Mouse (Mus musculus) granulocyte monocyte progenitor cell, adult 5-6 weeks (primary cell): ENCODE data around the gene Odf3. TPM values are rescaled to one million over a fixed set of nuclear protein-coding genes. Genes with fewer than 3 reads are reported as not detected.

ENCODE experiments used
- ATAC-seq: replicated peaks from 2 replicates; pipeline ENCODE4 v1.8.0; 2016; ENCODE audit warnings: mild to moderate bottlenecking, moderate TSS enrichment, inconsistent platforms; ENCODE audit not compliant: poor library complexity, severe bottlenecking
- total RNA-seq, 2 experiments: library from RNA; stranded (forward) in 1 of 2; stranded (reverse) in 1 of 2; fragments of 200-712, 200-1000 nt in 1 of 2; fragments of >200 nt in 1 of 2; fragmentation: Nextera tagmentation in 1 of 2; gene quantifications; 2 replicates each; pipeline ENCODE4 v1.2.3; 2014 to 2017

The Odf3 gene
- total RNA-seq (2014; fragmentation: Nextera tagmentation) (not detected in 2 replicates), total RNA-seq (2017) (not detected in 2 replicates)

GRCm38 (mm10) chr7:140847755-140848580 is at the start of gene Odf3:
Gene Odf3 (plus strand): TSS chr7:140847805.
- no peak for ATAC-seq

GRCm38 (mm10) chr7:140798212-140798611 is 49.4 kb upstream of the Odf3 start:
- ATAC-seq, result no peak

DNA sequence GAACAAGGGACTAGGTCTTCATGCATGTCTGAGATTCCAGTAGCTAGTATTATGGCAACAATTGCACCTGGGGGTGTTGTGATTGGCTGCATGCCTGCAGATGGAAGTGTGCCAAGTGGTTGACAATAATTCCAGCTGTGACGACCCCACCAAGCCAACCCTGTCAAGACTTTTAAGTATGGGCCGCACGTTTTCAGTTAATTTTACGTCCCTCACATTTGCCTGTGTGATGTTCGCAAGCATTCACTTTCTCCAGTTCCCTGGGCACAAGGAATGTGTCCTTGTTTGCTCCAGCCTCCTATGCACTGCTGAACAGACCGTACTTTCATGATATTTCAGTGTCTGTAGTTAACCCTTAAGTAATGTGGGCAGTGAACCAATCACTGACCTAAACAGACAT is 45.0 kb upstream of the Odf3 start:
- no peak for ATAC-seq

GRCm38 (mm10) chr7:140805704-140806103 is 41.9 kb upstream of the Odf3 start:
- peak; percentile 97 for ATAC-seq

DNA sequence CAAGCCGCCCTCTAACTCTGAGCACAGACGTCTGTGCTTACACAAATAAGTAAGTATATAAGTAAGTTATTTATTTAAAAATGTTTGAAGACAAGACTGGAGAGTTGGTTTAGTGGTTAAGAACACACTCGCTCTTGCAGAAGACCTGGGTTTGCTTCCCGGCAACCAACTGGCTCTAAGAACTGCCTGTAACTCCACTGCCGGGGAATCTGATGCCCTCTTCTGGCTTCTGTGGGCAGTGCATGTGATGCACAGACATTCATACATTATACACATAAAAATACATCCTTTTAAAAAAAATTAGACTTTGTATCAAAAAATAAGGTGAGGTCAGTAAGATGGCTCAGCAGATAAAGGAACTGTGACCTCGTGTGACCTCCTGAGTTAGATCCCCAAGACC is 37.1 kb upstream of the Odf3 start:
- 0 out of 2 replicates have a peak, but pooled peaks have one; percentile 40 for ATAC-seq

DNA sequence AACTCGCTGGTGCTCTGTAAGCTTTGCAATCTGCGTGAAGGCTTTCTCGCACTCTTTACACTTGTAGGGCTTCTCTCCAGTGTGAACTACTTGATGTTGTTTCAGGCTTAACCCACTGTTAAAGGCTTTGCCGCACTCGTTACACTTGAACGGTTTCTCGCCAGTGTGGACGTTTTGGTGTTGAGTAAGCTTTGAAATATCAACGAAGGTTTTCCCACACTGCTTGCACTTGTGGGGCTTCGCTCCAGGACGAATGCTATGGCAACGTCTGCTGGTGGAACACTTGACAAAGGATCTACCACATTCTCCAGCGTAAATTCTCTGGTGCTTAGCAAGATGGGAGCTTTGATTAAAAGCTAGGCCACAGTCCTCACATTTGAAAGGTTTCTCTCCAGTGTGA is 35.9 kb upstream of the Odf3 start:
- no peak for ATAC-seq

DNA sequence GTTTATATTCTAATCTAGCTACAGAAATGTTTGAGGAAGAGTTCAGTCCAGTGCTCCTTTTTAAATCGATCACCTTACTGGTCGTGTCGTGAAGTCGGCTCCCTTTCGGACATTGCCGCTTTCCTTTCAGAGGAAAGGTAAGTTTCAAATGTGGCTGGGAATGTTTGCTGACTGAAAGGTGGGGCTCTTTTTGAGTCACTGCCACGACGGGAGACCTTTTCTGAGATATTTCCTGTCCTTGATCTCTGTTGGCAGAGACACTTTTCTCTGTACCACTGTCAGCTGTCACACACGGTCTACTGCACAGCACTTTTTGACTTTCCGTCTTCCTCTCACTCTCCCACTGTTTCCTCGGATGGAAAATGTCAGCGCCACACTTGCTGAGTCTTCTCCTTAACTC is 34.8 kb upstream of the Odf3 start:
- ATAC-seq, result no peak

DNA sequence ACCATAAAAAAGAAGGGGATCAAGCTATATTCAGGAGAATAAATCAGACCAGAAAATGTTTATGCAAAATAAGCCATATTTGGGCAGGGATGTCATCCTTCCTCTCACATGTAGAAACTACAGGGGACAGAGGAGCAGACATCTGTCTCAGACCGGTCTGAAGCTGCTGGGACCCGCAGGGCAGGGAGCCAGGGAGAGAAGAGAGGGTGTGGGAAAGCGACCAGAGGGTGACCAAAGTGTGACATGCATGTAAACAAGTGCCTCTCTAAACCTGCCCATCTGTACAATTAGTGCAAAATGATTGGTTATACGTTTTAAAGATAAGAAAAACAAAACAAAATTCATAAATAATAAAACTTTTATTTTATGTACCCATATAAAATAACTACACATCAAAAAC is 27.4 kb upstream of the Odf3 start:
- ATAC-seq, result no peak

GRCm38 (mm10) chr7:140821305-140821652 is 26.3 kb upstream of the Odf3 start:
- no peak for ATAC-seq

DNA sequence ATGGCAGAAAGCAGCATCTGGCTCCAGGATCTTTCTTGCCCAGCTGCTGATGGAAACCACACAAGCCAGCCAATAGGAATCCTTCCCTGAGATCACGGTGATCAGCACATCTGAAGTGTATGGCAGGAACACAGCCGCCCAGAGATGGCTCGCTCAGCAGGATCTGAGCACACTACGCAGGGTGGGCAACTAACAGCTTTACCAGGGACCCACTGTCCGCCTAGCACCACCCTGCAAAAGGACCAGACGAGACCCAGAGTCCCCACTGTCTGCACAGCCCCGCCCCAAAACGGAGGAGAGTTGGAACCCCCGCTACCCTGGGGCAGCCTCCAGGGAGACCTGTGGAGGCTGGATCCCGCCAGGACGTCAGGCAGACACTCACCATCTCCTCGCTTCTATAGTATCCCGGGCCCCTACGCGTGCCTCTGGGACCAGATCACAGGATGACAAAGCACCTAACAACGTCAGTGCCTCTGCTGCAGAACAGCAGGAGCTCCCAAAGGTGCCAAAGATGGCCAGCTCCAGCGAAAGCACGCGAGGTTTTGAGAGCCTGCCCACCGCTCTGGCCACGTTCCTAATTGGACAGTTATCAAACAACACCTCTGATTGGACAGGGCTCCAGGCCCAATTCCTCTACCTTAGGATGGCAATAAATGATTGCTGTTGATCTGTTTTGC is 25.8 kb upstream of the Odf3 start, which contains the start of gene Zfp941:
Gene Zfp941 (minus strand): TSS at position 526 of the 677 bp plus-strand sequence.
- peak; percentile 86 for ATAC-seq

- ATAC-seq, result no peak
These were observed 24.9 kb upstream of the Odf3 start for GRCm38 (mm10) chr7:140822731-140823130.

DNA sequence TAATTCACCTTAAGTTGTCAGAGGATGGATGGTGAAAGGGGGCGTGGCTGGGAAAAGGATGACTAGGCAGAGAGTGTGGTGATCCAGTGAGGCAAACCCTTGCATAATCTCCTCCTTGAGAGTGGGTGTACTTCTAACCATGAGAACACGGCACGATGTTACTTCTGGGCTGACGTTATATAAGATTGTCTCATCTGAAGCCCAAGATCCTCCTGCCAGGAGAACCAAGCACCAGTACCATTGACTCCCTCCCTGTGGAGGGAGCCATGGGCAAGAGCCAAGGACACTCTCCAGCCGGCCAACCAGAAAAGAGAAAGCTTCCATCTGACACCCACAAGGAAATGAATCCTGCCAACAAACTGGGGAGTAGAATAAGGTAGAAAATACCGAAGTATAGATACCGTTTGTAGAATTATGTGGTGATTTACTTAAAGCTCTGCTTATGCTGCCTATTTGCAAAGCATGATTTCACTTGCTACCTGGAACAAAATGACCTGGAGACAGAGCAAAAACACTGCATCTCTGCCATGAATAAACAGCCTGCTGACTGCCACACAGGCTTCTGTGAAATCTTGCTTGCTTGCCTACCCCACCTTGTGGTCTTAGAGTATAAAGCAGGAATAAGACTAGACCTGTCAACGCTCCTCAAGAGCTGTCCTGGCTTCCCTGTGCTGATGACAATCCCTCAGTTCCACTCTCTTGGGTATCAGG is 19.3 kb upstream of the Odf3 start:
- ATAC-seq, result peak; percentile 95

DNA sequence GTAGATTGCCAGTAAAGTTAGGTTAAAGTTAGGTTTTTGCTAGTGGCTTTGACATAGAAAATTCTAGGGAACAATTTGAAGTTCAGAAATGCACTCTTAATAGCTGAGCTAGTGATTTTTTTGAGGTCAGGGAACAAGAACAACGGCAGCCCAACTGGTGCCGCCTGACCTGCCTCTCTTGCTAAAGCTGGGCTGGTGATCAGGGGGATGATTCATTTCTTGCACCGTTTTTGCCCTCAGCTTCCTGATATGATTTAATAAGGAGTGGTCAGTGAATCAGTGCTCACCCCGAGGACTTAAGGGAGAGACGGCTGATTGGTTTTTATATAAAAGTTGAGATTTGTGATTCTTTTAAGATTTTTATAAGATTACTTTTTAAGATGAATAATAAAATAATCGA is 16.2 kb upstream of the Odf3 start:
- no peak for ATAC-seq

DNA sequence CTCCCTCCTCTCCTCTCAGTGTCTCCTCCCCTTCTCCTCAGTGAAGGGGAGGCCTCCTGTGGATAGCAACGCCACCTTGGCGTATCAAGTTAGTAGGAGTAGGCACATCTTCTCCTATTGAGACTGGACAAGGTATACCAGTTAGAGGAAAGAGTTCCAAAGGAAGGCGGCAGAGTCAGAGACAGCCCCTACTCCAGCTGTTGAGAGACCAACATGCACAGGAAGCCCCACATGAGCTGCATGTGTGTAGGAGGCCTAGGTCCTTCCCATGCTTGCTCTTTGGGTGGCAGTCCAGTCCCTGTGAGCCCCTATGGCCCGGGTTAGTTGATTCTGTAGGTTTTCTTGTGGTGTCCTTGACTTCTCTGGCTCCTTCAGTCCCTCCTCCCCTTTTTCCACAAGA is 14.3 kb upstream of the Odf3 start:
- ATAC-seq, result no peak

- ATAC-seq, result no peak
These were observed 12.4 kb upstream of the Odf3 start, which contains the start of gene Urah for GRCm38 (mm10) chr7:140834968-140835757. Gene Urah (plus strand): TSS chr7:140835018.

DNA sequence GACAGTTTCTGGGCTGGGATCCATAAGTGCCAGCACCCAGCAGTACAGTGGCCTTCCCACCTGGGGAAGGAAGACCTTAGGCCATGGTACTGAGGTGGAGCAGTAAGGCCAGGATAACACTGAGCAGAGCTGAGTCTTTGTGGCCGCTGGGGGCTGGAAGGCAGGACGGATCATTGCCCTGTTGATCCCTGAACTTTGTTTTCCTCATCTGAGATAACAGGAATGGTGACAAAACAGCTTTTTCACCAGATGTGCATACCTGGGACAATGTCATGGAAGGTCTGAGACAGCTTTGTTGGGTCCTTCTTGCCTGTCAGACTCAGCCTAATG is 11.9 kb upstream of the Odf3 start:
- no peak for ATAC-seq

DNA sequence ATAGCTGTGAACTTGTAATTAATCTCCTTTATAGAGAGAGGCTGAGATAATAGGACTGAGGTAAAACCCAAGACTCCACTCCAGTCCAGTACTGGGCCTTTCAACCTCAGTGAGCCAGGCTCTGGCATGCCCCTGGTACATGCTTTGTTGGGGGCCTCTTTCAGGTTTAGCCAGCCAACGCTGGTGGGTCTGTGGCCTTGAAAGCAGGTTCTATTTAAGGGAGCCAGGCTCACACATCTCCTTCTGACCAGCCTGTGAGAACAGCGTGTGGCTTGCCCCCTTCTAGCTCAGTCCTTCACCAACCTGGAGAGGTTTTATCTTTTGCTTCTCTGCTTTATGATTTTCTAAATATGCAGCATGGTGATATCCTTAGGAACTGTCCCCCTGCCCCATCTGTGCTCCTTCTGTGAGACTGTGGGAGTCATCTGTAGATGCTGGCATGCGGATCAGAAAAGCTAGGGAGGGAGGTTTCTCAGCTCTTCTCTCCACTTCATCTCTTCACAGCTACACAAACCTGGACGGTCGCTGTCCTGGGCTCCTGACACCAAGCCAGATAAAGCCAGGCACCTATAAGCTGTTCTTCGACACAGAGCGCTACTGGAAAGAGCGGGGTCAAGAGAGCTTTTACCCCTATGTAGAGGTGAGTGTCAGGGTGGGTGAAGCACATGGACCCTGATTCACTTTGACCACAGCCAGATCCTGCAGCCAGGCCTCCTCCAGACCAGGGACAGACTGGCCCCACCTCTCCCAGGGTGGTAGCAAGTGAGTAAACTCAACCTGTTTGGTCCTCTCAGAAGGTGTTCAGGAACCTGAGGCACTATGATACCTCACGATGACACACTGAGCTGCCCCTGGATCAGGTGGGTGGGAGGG is 11.1 kb upstream of the Odf3 start:
- no peak for ATAC-seq

GRCm38 (mm10) chr7:140839556-140839955 is 8.0 kb upstream of the Odf3 start:
- ATAC-seq, result no peak
